Mouse (Mus musculus): ENCODE results near the gene Serpinf1. TPM values are rescaled to one million over a fixed set of nuclear protein-coding genes. Genes with fewer than 3 reads are reported as not detected.

Serpinf1 gene
- polyA plus RNA-seq, 1 experiment = 43.4 TPM

- no peak overlapping the region for H3K27ac ChIP-seq (ENCODE audit: control insufficient read depth, insufficient read depth, low read length)
These were observed 17.4 kb upstream of the Serpinf1 start for GRCm38 (mm10) chr11:75439951-75440350.

GRCm38 (mm10) chr11:75439363-75439762, 16.9 kb upstream of the Serpinf1 start, which contains the start of gene Serpinf2:
TSS of gene Serpinf2 (minus strand) at chr11:75439591.
- WGBS = 92% methylated on average over 6 of the region's 6 CpGs
- H3K27ac ChIP-seq (ENCODE audit: control insufficient read depth, insufficient read depth, low read length) = no peak within 1 kb of the TSS

More at GRCm38 (mm10) chr11:75439951-75440350, 17.4 kb upstream of the Serpinf1 start:
- H3K27me3 ChIP-seq (ENCODE audit: control insufficient read depth, insufficient read depth, low read length) = no peaks in the 10 kb centered on the region
- no peak for TF ChIP-seq POLR2A (IDR thresholded peaks at IDR 0.05; ENCODE audit: control insufficient read depth, extremely low read depth, insufficient read depth, low read length, poor library complexity)
- TF ChIP-seq CTCF (IDR thresholded peaks at IDR 0.05; ENCODE audit: borderline replicate concordance, control insufficient read depth, extremely low read depth, insufficient read depth, low read length, poor library complexity) = no peak
- peaks cover 5% of the 10 kb centered on the region; the same call in 1 of the 2 replicates for H3K36me3 ChIP-seq (ENCODE audit: control insufficient read depth, insufficient read depth, low read length)
- DNase-seq = no peak
- H3K4me3 ChIP-seq (ENCODE audit: control insufficient read depth, insufficient read depth, low read length) = no peak overlapping the region
- no peaks in the 10 kb centered on the region for H3K4me1 ChIP-seq (replicated peaks; ENCODE audit: control insufficient read depth, insufficient read depth, low read length)
- 96% methylated on average over 3 of the region's 3 CpGs for WGBS

GRCm38 (mm10) chr11:75438804-75439203, 16.3 kb upstream of the Serpinf1 start:
- TF ChIP-seq POLR2A (IDR thresholded peaks at IDR 0.05; ENCODE audit: control insufficient read depth, extremely low read depth, insufficient read depth, low read length, poor library complexity) = no peak
- no peak for TF ChIP-seq CTCF (IDR thresholded peaks at IDR 0.05; ENCODE audit: borderline replicate concordance, control insufficient read depth, extremely low read depth, insufficient read depth, low read length, poor library complexity)
- DNase-seq = no peak
- H3K36me3 ChIP-seq (ENCODE audit: control insufficient read depth, insufficient read depth, low read length) = peaks cover 5% of the 10 kb centered on the region; the same call in 1 of the 2 replicates
- no peak overlapping the region for H3K4me3 ChIP-seq (ENCODE audit: control insufficient read depth, insufficient read depth, low read length)
- no peaks in the 10 kb centered on the region for H3K4me1 ChIP-seq (replicated peaks; ENCODE audit: control insufficient read depth, insufficient read depth, low read length)
- no peaks in the 10 kb centered on the region for H3K27me3 ChIP-seq (ENCODE audit: control insufficient read depth, insufficient read depth, low read length)
- no peak overlapping the region for H3K27ac ChIP-seq (ENCODE audit: control insufficient read depth, insufficient read depth, low read length)
- WGBS = 91% methylated on average over 3 of the region's 3 CpGs

More at GRCm38 (mm10) chr11:75439363-75439762, 16.9 kb upstream of the Serpinf1 start, which contains the start of gene Serpinf2:
- Histone ChIP-seq H3K36me3 (ENCODE audit: control insufficient read depth, insufficient read depth, low read length) (peaks cover 5% of the 10 kb centered on the region; the same call in 1 of the 2 replicates), H3K4me3 (ENCODE audit: control insufficient read depth, insufficient read depth, low read length) (no peak within 1 kb of the TSS), H3K4me1 (replicated peaks; ENCODE audit: control insufficient read depth, insufficient read depth, low read length) (no peaks in the 10 kb centered on the region), H3K27me3 (ENCODE audit: control insufficient read depth, insufficient read depth, low read length) (no peaks in the 10 kb centered on the region)
- no peak for DNase-seq
- no peak for TF ChIP-seq CTCF (IDR thresholded peaks at IDR 0.05; ENCODE audit: borderline replicate concordance, control insufficient read depth, extremely low read depth, insufficient read depth, low read length, poor library complexity)
- TF ChIP-seq POLR2A (IDR thresholded peaks at IDR 0.05; ENCODE audit: control insufficient read depth, extremely low read depth, insufficient read depth, low read length, poor library complexity) = no peak

GRCm38 (mm10) chr11:75438194-75438593, 15.7 kb upstream of the Serpinf1 start:
- DNase-seq = no peak
- H3K27ac ChIP-seq (ENCODE audit: control insufficient read depth, insufficient read depth, low read length) = no peak overlapping the region
- H3K36me3 ChIP-seq (ENCODE audit: control insufficient read depth, insufficient read depth, low read length) = peaks cover 5% of the 10 kb centered on the region; the same call in 1 of the 2 replicates
- H3K4me3 ChIP-seq (ENCODE audit: control insufficient read depth, insufficient read depth, low read length) = no peak overlapping the region
- TF ChIP-seq POLR2A (IDR thresholded peaks at IDR 0.05; ENCODE audit: control insufficient read depth, extremely low read depth, insufficient read depth, low read length, poor library complexity) = no peak
- no peak for TF ChIP-seq CTCF (IDR thresholded peaks at IDR 0.05; ENCODE audit: borderline replicate concordance, control insufficient read depth, extremely low read depth, insufficient read depth, low read length, poor library complexity)
- no peaks in the 10 kb centered on the region for H3K4me1 ChIP-seq (replicated peaks; ENCODE audit: control insufficient read depth, insufficient read depth, low read length)
- H3K27me3 ChIP-seq (ENCODE audit: control insufficient read depth, insufficient read depth, low read length) = no peaks in the 10 kb centered on the region
- 93% methylated on average over 13 of the region's 13 CpGs for WGBS

- DNase-seq = no peak
- H3K4me1 ChIP-seq (replicated peaks; ENCODE audit: control insufficient read depth, insufficient read depth, low read length) = peaks cover 6% of the 10 kb centered on the region; the same call in 1 of the 2 replicates
- no peak overlapping the region for H3K4me3 ChIP-seq (ENCODE audit: control insufficient read depth, insufficient read depth, low read length)
- TF ChIP-seq POLR2A (IDR thresholded peaks at IDR 0.05; ENCODE audit: control insufficient read depth, extremely low read depth, insufficient read depth, low read length, poor library complexity) (no peak), CTCF (IDR thresholded peaks at IDR 0.05; ENCODE audit: borderline replicate concordance, control insufficient read depth, extremely low read depth, insufficient read depth, low read length, poor library complexity) (no peak)
- WGBS = 93% methylated on average over 5 of the region's 5 CpGs
- H3K36me3 ChIP-seq (ENCODE audit: control insufficient read depth, insufficient read depth, low read length) = no peaks in the 10 kb centered on the region
- H3K27me3 ChIP-seq (ENCODE audit: control insufficient read depth, insufficient read depth, low read length) = no peaks in the 10 kb centered on the region
- H3K27ac ChIP-seq (ENCODE audit: control insufficient read depth, insufficient read depth, low read length) = no peak overlapping the region
These were observed 11.6 kb upstream of the Serpinf1 start for GRCm38 (mm10) chr11:75434138-75434537.

- H3K4me3 ChIP-seq (ENCODE audit: control insufficient read depth, insufficient read depth, low read length) = no peak overlapping the region
- H3K4me1 ChIP-seq (replicated peaks; ENCODE audit: control insufficient read depth, insufficient read depth, low read length) = peaks cover 12% of the 10 kb centered on the region
- WGBS = 81% methylated on average over 11 of the region's 11 CpGs
- no peak overlapping the region for H3K27ac ChIP-seq (ENCODE audit: control insufficient read depth, insufficient read depth, low read length)
- H3K36me3 ChIP-seq (ENCODE audit: control insufficient read depth, insufficient read depth, low read length) = no peaks in the 10 kb centered on the region
- no peak for DNase-seq
- no peak for TF ChIP-seq CTCF (IDR thresholded peaks at IDR 0.05; ENCODE audit: borderline replicate concordance, control insufficient read depth, extremely low read depth, insufficient read depth, low read length, poor library complexity)
- TF ChIP-seq POLR2A (IDR thresholded peaks at IDR 0.05; ENCODE audit: control insufficient read depth, extremely low read depth, insufficient read depth, low read length, poor library complexity) = no peak
- H3K27me3 ChIP-seq (ENCODE audit: control insufficient read depth, insufficient read depth, low read length) = no peaks in the 10 kb centered on the region
These were observed 8.8 kb upstream of the Serpinf1 start for GRCm38 (mm10) chr11:75431307-75431706.
